Mouse (Mus musculus) midbrain, embryonic 14.5 days (tissue): ENCODE measurements around the gene Zfp78. TPM values are rescaled to one million over a fixed set of nuclear protein-coding genes. Genes with fewer than 3 reads are reported as not detected.
A peak's percentile ranks its signal among the peaks of the same experiment; 100 is the strongest.

Source experiments
- ATAC-seq: fragments of 200-750 bp; cut with Nextera tagmentation; 2 replicates; pipeline ENCODE4 v1.8.0; 2017; ENCODE audit warnings: moderate number of reproducible peaks, moderate library complexity; ENCODE audit not compliant: low FRiP score, low TSS enrichment
- DNase-seq: peaks from one replicate; pipeline ENCODE4 v3.0.0-alpha.2; 2015
- H3K27ac ChIP-seq: fragments of 300-500 bp; sonication (generic); replicated peaks from 2 replicates; pipeline ENCODE4 v1.5.1; 2014; ENCODE audit warnings: mild to moderate bottlenecking, low read depth, low read length, moderate library complexity
- H3K27me3 ChIP-seq: fragments of 300-500 bp; sonication (generic); 2 replicates; pipeline ENCODE4 v1.6.1; 2014; ENCODE audit warnings: low read length, control low read depth, mixed read lengths; ENCODE audit not compliant: control insufficient read depth, insufficient read depth
- H3K36me3 ChIP-seq: fragments of 300-500 bp; sonication (generic); 2 replicates; pipeline ENCODE4 v1.6.1; 2014; ENCODE audit warnings: low read length, control low read depth; ENCODE audit not compliant: control insufficient read depth, insufficient read depth
- H3K4me1 ChIP-seq: fragments of 300-500 bp; sonication (generic); 2 replicates; pipeline ENCODE4 v1.6.1; 2014; ENCODE audit warnings: mild to moderate bottlenecking, antibody characterized with exemption, low read length, control low read depth; ENCODE audit not compliant: control insufficient read depth, insufficient read depth
- H3K4me2 ChIP-seq: fragments of 300-500 bp; sonication (generic); 2 replicates; pipeline ENCODE4 v1.6.1; 2014; ENCODE audit warnings: mild to moderate bottlenecking, low read length, moderate library complexity
- H3K4me3 ChIP-seq: fragments of 300-500 bp; sonication (generic); replicated peaks from 2 replicates; pipeline ENCODE4 v1.5.1; 2014; ENCODE audit warnings: low read depth, low read length
- H3K9ac ChIP-seq: fragments of 300-500 bp; sonication (generic); replicated peaks from 2 replicates; pipeline ENCODE4 v1.6.1; 2014; ENCODE audit warnings: mild to moderate bottlenecking, low read length, moderate library complexity
- H3K9me3 ChIP-seq: fragments of 300-500 bp; sonication (generic); 2 replicates; pipeline ENCODE4 v1.6.1; 2016; ENCODE audit warnings: low read length, control low read depth, mixed read lengths; ENCODE audit not compliant: control insufficient read depth
- WGBS: fragments of 180-500 bp; shearing (Covaris S2); extraction: QIAGEN DNeasy Blood & Tissue Kit; methylation state at CpG from one replicate; pipeline ENCODE4 v1.1.7; 2014; 5-methylcytosine and 5-hydroxymethylcytosine counted together
- polyA plus RNA-seq: library from polyadenylated mRNA; unstranded; fragments of >200 nt; fragmentation: Nextera tagmentation; extraction: Ambion mirVana; gene quantifications from 2 replicates; pipeline ENCODE4 v1.2.1, GENCODE M21; 2014

Zfp78 gene
- 6.1 and 6.4 TPM in 2 replicates for polyA plus RNA-seq

GRCm38 (mm10) chr7:6363047-6363488 lies at the start of gene Zfp78:
TSS of gene Zfp78 (plus strand) at chr7:6363280.
- WGBS = under 1% methylated on average over 23 of the region's 23 CpGs
- DNase-seq (peak; percentile 97), ATAC-seq (peak; percentile 84)
- Histone ChIP-seq H3K9me3 (no peaks in the 10 kb centered on the region), H3K4me1 (peaks cover 7% of the 10 kb centered on the region; the same call in 1 of the 2 replicates), H3K4me2 (peak within 1 kb of the TSS; percentile 72), H3K27me3 (no peaks in the 10 kb centered on the region), H3K9ac (peak within 1 kb of the TSS; percentile 72), H3K4me3 (peak within 1 kb of the TSS; percentile 48), H3K27ac (peak within 1 kb of the TSS; percentile 96), H3K36me3 (no peaks in the 10 kb centered on the region)

GRCm38 (mm10) chr7:6330458-6331232 lies 32.4 kb upstream of the Zfp78 start:
- Histone ChIP-seq H3K4me1 (peaks cover 6% of the 10 kb centered on the region; the same call in 1 of the 2 replicates), H3K4me2 (peak overlapping the region; percentile 64), H3K9me3 (no peaks in the 10 kb centered on the region), H3K9ac (peak overlapping the region; percentile 88), H3K36me3 (peaks cover 10% of the 10 kb centered on the region; the same call in 1 of the 2 replicates), H3K27me3 (no peaks in the 10 kb centered on the region), H3K4me3 (peak overlapping the region; percentile 65), H3K27ac (peak overlapping the region; percentile 93)
- 13% methylated on average over 23 of the region's 23 CpGs for WGBS
- ATAC-seq (peak; percentile 85), DNase-seq (peak; percentile 58)

GRCm38 (mm10) chr7:6331233-6331956 lies 31.7 kb upstream of the Zfp78 start, which contains the start of gene Zfp583:
TSS of gene Zfp583 (minus strand) at chr7:6331285.
- 4% methylated on average over 31 of the region's 31 CpGs for WGBS

GRCm38 (mm10) chr7:6339865-6340264 lies 23.2 kb upstream of the Zfp78 start:
- no peaks in the 10 kb centered on the region for H3K9me3 ChIP-seq
- no peak overlapping the region for H3K4me2 ChIP-seq
- H3K4me1 ChIP-seq = peaks cover 4% of the 10 kb centered on the region; the same call in 1 of the 2 replicates
- no peaks in the 10 kb centered on the region for H3K36me3 ChIP-seq
- ATAC-seq = no peak
- WGBS = 84% methylated on average over 5 of the region's 5 CpGs
- DNase-seq = no peak
- no peaks in the 10 kb centered on the region for H3K27me3 ChIP-seq
- no peak overlapping the region for H3K4me3 ChIP-seq
- H3K27ac ChIP-seq = no peak overlapping the region
- no peak overlapping the region for H3K9ac ChIP-seq

More at GRCm38 (mm10) chr7:6331233-6331956, 31.7 kb upstream of the Zfp78 start, which contains the start of gene Zfp583:
- Histone ChIP-seq H3K27ac (peak within 1 kb of the TSS; percentile 93), H3K9me3 (no peaks in the 10 kb centered on the region), H3K4me2 (peak within 1 kb of the TSS; percentile 64), H3K36me3 (0 out of 2 replicates have a peak, but pooled peaks cover 7% of the 10 kb centered on the region), H3K9ac (peak within 1 kb of the TSS; percentile 88), H3K4me3 (peak within 1 kb of the TSS; percentile 65), H3K27me3 (no peaks in the 10 kb centered on the region), H3K4me1 (peaks cover 6% of the 10 kb centered on the region; the same call in 1 of the 2 replicates)
- peak; percentile 96 for DNase-seq
- peak; percentile 93 for ATAC-seq

- under 1% methylated on average over 26 of the region's 26 CpGs for WGBS
- H3K27me3 ChIP-seq = no peaks in the 10 kb centered on the region
- H3K9ac ChIP-seq = peak within 1 kb of the TSS; percentile 67
- peak; percentile 92 for DNase-seq
- H3K27ac ChIP-seq = peak within 1 kb of the TSS; percentile 82
- H3K36me3 ChIP-seq = no peaks in the 10 kb centered on the region
- ATAC-seq = peak; percentile 92
- peak within 1 kb of the TSS; percentile 59 for H3K4me3 ChIP-seq
- peak within 1 kb of the TSS; percentile 59 for H3K4me2 ChIP-seq
- peaks cover 4% of the 10 kb centered on the region; the same call in 1 of the 2 replicates for H3K4me1 ChIP-seq
- H3K9me3 ChIP-seq = no peaks in the 10 kb centered on the region
Observed at GRCm38 (mm10) chr7:6343501-6344071, 19.5 kb upstream of the Zfp78 start, which contains the start of gene Gm3854. TSS of gene Gm3854 (plus strand) at chr7:6343759.

GRCm38 (mm10) chr7:6344124-6344523 lies 19.0 kb upstream of the Zfp78 start:
- WGBS = 33% methylated on average over 10 of the region's 10 CpGs
- H3K36me3 ChIP-seq = no peaks in the 10 kb centered on the region
- no peaks in the 10 kb centered on the region for H3K27me3 ChIP-seq
- peak overlapping the region; percentile 59 for H3K4me3 ChIP-seq
- H3K9ac ChIP-seq = peak overlapping the region; percentile 67
- 0 out of 2 replicates have a peak overlapping the region, but pooled peaks have one; percentile 20 for H3K27ac ChIP-seq
- ATAC-seq = peak; percentile 35; the same call in 1 of the 2 replicates
- no peaks in the 10 kb centered on the region for H3K9me3 ChIP-seq
- DNase-seq = no peak
- H3K4me1 ChIP-seq = peaks cover 4% of the 10 kb centered on the region; the same call in 1 of the 2 replicates
- H3K4me2 ChIP-seq = peak overlapping the region; percentile 59

GRCm38 (mm10) chr7:6358121-6358520 lies 5.0 kb upstream of the Zfp78 start:
- no peaks in the 10 kb centered on the region for H3K27me3 ChIP-seq
- H3K36me3 ChIP-seq = peaks cover 18% of the 10 kb centered on the region
- DNase-seq (no peak), ATAC-seq (no peak)
- WGBS = 81% methylated on average over 2 of the region's 2 CpGs
- no peak overlapping the region for H3K9ac ChIP-seq
- no peak overlapping the region for H3K27ac ChIP-seq
- H3K4me3 ChIP-seq = no peak overlapping the region
- no peak overlapping the region for H3K4me2 ChIP-seq
- H3K9me3 ChIP-seq = no peaks in the 10 kb centered on the region
- H3K4me1 ChIP-seq = no peaks in the 10 kb centered on the region

- H3K27me3 ChIP-seq = no peaks in the 10 kb centered on the region
Observed at GRCm38 (mm10) chr7:6358937-6359590, 4.0 kb upstream of the Zfp78 start.

More at GRCm38 (mm10) chr7:6358937-6359590, 4.0 kb upstream of the Zfp78 start:
- WGBS = 57% methylated on average over 10 of the region's 10 CpGs
- DNase-seq = peak; percentile 93
- H3K4me1 ChIP-seq = peaks cover 6% of the 10 kb centered on the region; the same call in 1 of the 2 replicates
- H3K9ac ChIP-seq = no peak overlapping the region
- H3K4me3 ChIP-seq = no peak overlapping the region
- H3K36me3 ChIP-seq = peaks cover 8% of the 10 kb centered on the region
- no peak overlapping the region for H3K4me2 ChIP-seq
- no peaks in the 10 kb centered on the region for H3K9me3 ChIP-seq
- peak overlapping the region; percentile 37 for H3K27ac ChIP-seq
- ATAC-seq = no peak
